Mouse (Mus musculus) layer of hippocampus, postnatal 25 days (tissue): ENCODE data around the gene Diras2. TPM values are rescaled to one million over a fixed set of nuclear protein-coding genes. Genes with fewer than 3 reads are reported as not detected.
A peak's percentile ranks its signal among the peaks of the same experiment; 100 is the strongest.

ENCODE experiments used
- DNase-seq, 2 experiments: peaks; one replicate each; pipeline ENCODE4 v3.0.0; 2022; ENCODE audit warnings: mixed read lengths in 2 of 2, low spot score in 1 of 2; ENCODE audit errors: extremely low spot score in 1 of 2
- total RNA-seq, 2 experiments: library from RNA; stranded (reverse); gene quantifications; 2 replicates each; pipeline ENCODE4 v1.2.3; 2021

Diras2 gene
- total RNA-seq, 2 experiments from 2014 or later, result 155 to 160 TPM

- DNase-seq, result no peak
Measured at GRCm38 (mm10) chr13:52552822-52553477, 21.9 kb upstream of the Diras2 start.

GRCm38 (mm10) chr13:52551275-52551674 is 20.2 kb upstream of the Diras2 start:
- DNase-seq, result no peak

GRCm38 (mm10) chr13:52550690-52551193 is 19.7 kb upstream of the Diras2 start:
- DNase-seq, result no peak

GRCm38 (mm10) chr13:52546288-52546687 is 15.2 kb upstream of the Diras2 start:
- no peak for DNase-seq

- no peak for DNase-seq
Measured at GRCm38 (mm10) chr13:52542636-52543035, 11.6 kb upstream of the Diras2 start.

- DNase-seq, result no peak
Measured at GRCm38 (mm10) chr13:52542036-52542526, 11.0 kb upstream of the Diras2 start.

GRCm38 (mm10) chr13:52541385-52542035 is 10.4 kb upstream of the Diras2 start:
- DNase-seq, result no peak

- no peak for DNase-seq
Measured at GRCm38 (mm10) chr13:52539461-52539860, 8.4 kb upstream of the Diras2 start.

GRCm38 (mm10) chr13:52538588-52539116 is 7.6 kb upstream of the Diras2 start:
- DNase-seq, result no peak

GRCm38 (mm10) chr13:52537754-52538587 is 6.9 kb upstream of the Diras2 start:
- no peak for DNase-seq

- peak; percentile 50 to 84 for DNase-seq
Measured at GRCm38 (mm10) chr13:52535542-52535941, 4.5 kb upstream of the Diras2 start.

GRCm38 (mm10) chr13:52533644-52534043 is 2.6 kb upstream of the Diras2 start:
- DNase-seq, result no peak

GRCm38 (mm10) chr13:52530008-52530945 is 802 bp downstream of the Diras2 start:
- DNase-seq, result peak; percentile 65 to 78

GRCm38 (mm10) chr13:52529188-52529972 is 1.7 kb downstream of the Diras2 start:
- DNase-seq, result no peak

GRCm38 (mm10) chr13:52528786-52529185 is 2.3 kb downstream of the Diras2 start:
- no peak for DNase-seq

- no peak for DNase-seq
Measured at GRCm38 (mm10) chr13:52528281-52528680, 2.8 kb downstream of the Diras2 start.

- no peak for DNase-seq
Measured at GRCm38 (mm10) chr13:52526249-52527035, 4.6 kb downstream of the Diras2 start.

- DNase-seq, result no peak
Measured at GRCm38 (mm10) chr13:52524313-52524712, 6.8 kb downstream of the Diras2 start.
